Mouse (Mus musculus) heart, postnatal 4 days (tissue): ENCODE measurements around the gene Poln. TPM values are rescaled to one million over a fixed set of nuclear protein-coding genes. Genes with fewer than 3 reads are reported as not detected.
A peak's percentile ranks its signal among the peaks of the same experiment; 100 is the strongest.

Experiments used
- DNase-seq: peaks from one replicate; pipeline ENCODE4 v3.0.0; 2021
- total RNA-seq, 2 experiments: library from RNA; stranded (reverse); gene quantifications; 2 replicates each; pipeline ENCODE4 v1.2.3; 2021

Gene Poln
- total RNA-seq, 2 experiments from 2014 or later, result 0.47 to 0.52 TPM

DNA sequence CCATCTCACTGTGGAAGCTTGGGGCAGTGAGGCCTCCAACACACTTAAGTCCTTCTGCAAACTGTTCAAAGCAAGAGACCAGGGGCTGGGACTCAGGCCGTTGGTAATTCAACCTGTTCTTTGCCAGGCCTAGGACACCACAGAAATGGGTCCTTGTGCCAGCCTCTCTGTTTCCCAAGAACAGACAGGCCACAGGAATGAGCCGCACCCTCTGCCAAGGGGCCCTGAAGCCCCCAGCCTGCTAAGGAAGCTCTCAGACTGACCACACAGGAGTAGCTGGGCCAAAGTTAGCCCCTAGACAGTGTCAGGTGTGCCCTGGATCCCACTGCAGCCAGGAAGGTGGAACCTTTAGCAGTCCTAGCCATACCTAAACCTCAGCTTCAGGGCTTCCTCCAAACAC lies 17.1 kb upstream of the Poln start:
- peak; percentile 8 for DNase-seq

- peak; percentile 4 for DNase-seq
Observed at GRCm38 (mm10) chr5:34185791-34186190, 16.5 kb upstream of the Poln start.

DNA sequence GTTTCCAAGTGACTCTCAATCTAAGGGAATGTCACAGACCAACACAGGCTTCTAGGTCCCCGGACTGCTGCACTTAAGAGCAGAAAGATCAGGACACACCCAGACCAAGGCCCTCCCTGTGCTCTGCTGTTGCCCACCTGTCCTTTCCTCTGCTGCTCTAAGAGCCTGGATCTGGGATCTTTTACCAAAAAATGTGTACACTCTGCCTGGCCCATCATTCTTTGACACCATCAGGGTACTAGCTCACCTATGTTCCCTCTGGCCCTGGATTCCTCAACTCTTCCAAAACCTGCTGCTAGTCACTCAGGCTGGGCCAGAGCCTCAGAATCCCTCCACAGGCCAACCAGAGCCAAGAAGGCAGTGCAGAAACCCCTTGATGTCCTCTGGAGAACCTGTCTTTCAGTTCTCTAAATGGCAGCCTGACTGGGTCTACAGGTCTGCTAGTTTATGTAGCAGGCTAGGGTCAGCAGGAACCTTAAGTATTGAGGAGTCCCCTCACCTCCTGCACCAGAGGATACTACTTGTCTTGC lies 15.9 kb upstream of the Poln start:
- peak; percentile 2 for DNase-seq

DNA sequence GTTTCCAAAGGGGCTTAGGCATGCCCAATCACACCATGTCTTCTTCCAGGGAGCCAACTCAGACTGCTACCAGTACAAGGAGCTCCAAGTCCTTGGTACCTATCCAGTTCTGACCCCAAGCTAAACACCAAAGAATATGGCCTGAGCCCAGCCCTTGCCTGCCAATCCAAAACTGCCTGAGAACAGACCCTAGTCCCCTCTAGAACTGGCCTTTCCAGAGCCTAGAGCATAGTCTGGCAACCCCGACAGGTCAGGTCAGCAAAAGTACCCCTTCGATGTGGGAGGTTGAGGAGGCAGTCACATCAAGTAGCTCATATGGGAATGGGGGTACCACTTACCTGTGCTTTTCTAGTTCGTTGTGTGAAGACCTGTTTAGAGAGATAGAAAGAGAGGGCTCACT lies 14.7 kb upstream of the Poln start:
- DNase-seq, result peak; percentile 4

DNA sequence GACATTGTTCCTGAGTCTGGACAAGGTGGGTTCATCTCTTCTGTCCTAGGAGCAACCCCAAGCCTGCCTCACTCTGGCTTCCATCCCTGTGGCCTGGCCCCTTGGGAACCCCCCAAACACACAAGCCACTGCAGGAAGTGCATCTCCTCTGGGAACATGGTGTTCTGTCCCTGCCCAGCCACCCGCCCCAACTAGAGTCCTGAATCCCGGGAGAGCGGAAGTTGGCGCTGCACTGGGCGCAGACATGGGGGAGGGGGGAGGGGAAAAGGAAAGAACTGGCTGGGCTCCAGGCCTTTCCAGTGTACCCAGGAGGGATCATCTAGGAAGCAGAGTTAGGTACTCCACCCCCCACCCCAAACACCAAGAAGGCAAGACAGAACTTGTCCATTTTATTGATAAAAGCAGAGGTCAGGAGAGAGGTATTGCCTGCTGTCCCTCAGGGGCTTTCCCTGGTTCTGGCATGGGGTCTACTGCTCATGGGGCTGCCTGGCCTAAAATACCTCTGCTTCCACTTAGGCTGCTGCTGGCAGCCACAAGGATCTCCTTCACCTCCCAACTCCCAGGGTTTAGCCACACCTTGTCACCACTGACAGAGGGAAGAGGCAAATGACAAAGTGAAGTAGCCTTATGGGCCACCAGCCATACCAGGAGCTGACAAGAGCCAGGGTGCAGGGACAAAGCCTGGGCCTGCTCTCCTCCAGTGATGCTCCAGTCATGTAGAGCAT lies 14.1 kb upstream of the Poln start:
- peak; percentile 68 for DNase-seq

DNA sequence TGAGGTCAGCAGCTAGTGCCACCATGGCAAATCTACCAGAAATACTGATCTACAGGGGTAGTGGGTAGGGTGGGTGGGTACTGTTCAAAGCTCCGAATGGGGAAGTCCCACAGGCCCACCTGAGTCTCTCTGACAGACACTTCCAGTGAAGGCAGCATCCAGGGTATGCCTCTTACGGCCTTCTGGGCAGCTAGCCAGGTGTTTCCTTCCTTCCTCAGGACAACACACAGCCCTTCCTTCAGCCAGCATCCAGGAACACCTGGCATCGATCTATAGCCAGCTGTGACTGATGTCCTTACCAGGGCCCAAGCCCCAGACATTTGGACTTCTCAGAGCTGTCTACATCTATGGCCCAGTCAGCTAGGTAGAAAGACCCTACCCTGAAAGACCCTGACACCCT lies 13.2 kb upstream of the Poln start:
- no peak for DNase-seq

GRCm38 (mm10) chr5:34177821-34178220 lies 8.6 kb upstream of the Poln start:
- no peak for DNase-seq

DNA sequence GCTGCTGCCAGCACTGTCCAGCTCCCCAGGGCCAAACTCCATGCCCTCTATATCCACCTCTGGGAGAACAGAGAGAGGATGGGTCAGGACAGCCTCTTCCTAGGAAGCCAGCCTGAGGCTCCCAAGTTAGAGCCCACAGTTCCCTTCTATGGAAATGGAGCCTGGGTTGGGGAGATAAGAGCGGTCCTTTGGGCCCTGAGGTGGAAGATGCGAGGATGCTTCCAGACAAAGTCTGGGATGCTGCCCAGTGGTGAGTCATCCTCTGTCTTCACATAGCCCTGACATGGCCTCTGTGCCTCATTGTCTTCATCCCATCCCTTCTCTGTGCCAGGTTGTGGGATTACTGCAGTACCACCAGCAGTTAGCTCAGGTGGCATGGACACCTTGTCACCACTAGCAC lies 7.8 kb upstream of the Poln start:
- DNase-seq, result no peak

- no peak for DNase-seq
Observed at GRCm38 (mm10) chr5:34176691-34177090, 7.4 kb upstream of the Poln start.

GRCm38 (mm10) chr5:34175403-34175694 lies 6.1 kb upstream of the Poln start:
- DNase-seq, result no peak

- no peak for DNase-seq
Observed at GRCm38 (mm10) chr5:34174550-34175402, 5.5 kb upstream of the Poln start.

GRCm38 (mm10) chr5:34174021-34174420 lies 4.8 kb upstream of the Poln start:
- DNase-seq, result no peak

GRCm38 (mm10) chr5:34170726-34171125 lies 1.5 kb upstream of the Poln start:
- no peak for DNase-seq

DNA sequence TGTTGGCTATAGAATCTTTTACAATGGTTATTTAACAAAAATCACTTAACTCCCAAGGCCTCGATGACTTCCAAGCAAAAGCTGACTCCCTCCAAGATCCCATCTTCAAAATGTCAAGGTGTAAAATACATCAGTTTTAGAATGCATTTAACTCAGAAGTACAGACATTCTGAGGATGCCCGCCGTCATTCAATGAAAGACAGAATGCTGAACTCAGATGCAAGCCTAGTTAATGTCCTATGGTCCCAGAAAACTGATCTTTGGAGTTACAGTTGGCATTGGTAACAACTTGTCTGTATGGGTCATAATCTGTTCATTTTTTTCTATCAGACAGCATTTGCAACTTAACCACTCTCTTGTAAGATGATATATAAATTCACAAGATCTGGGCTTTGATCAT lies 706 bp upstream of the Poln start:
- DNase-seq, result no peak

DNA sequence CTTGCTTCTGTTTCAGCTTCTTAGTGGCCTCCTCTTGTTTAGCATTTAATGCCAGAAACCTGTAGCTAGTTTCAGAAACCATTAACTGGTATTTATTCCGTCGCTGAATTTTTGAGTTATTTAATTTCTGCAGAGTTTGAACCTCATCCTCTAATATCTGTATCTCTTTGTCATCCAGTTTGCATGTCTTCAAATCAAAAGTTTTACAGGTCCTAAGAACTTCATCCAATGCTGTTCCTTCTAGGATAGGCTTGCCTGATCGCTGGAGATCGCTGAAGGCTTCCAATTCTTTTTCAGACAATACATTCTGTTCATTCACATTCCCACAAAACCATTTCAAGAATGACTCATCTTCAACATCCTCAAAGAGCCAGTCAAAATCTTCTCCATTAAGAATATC lies 1.4 kb downstream of the Poln start:
- DNase-seq, result no peak

DNA sequence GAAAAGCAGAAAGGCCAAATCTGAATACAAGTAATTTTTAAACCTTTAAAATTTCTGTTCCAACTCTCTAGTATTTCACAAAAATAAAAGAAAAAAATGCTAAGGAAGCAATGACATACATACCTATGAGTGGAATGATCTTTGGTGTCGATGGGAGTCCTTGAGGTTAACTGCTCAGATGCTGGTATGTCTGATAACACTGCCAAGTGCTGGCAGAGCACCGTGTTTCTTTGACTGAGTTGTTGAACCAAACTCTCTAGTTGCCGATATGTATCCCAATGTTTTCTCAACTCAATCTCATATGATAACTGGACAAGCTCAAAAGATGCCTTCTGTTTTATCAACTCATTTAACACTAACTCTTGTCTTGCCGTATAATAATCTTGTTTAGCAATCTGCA lies 3.5 kb downstream of the Poln start:
- DNase-seq, result no peak

DNA sequence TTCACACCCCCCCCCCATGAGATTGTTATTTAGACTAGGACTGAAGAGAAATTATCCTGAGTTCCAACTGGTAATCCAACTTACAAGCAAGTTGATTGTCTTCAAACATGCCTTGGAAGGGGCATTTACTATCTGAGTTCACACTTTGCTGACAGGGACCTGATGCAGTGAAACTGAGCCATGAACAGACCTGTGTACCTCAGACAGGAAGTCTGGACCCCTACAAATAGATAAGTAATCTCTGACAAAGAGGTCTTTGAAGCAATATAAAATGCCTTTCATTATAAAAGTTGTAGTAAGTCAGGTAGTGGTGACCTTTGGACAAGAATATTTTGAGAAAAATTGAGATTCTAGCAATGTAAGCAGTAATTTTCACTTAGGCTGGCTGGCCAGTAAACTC lies 20.8 kb downstream of the Poln start:
- no peak for DNase-seq

- no peak for DNase-seq
Observed at GRCm38 (mm10) chr5:34147554-34147953, 21.7 kb downstream of the Poln start.

- peak; percentile 63 for DNase-seq
Observed at GRCm38 (mm10) chr5:34139751-34140150, 29.5 kb downstream of the Poln start.

DNA sequence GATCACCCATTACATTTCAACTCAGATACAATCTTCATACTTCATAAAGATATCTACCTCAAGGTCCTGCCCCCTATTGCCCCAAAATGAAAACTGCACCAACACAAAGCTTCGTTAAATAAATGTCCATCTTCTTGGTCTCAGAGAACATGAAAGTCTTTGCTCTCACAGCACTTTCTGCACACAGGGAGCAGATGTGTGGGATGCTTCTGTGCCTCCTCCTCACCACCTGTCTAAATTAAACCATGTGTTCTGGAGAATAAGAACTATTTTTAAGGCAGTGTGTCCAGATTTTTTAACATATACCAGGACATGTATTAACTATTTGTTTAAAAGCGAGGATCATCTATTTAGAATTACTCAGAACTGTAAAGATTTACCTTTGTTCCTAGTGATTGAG lies 36.5 kb downstream of the Poln start:
- no peak for DNase-seq

DNA sequence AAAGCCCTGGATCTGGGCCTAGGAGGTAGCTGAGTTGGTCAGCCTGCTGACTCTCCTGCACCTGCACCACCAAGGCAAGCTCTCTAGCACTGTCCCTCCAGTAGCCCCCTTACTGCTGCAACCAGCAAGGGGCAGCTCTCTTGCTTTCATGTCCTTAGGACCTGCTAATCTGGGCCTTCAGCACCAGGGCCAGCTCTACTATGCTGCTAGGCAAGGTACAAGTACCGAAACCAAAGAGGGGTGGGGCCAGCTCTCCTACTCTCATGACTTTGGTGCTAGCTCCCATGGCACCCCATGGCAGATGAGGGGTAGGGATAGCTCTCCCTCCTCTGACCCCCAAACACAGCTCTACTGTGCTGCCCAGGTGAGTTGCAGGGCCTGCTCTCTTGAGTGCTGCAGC lies 45.1 kb downstream of the Poln start:
- DNase-seq, result peak; percentile 7

GRCm38 (mm10) chr5:34119121-34119856 lies 50.0 kb downstream of the Poln start:
- DNase-seq, result no peak

- DNase-seq, result peak; percentile 5
Observed at GRCm38 (mm10) chr5:34105681-34106080, 63.6 kb downstream of the Poln start.
